Mouse (Mus musculus): ENCODE measurements around the gene Mpp6. TPM values are rescaled to one million over a fixed set of nuclear protein-coding genes. Genes with fewer than 3 reads are reported as not detected.

Gene Mpp6
- polyA plus RNA-seq, 1 experiment from 2014 or later = 59.6 TPM

- Histone ChIP-seq H3K4me2 (no peak overlapping the region), H3K9ac (no peak overlapping the region), H3K9me3 (replicated peaks) (no peaks in the 10 kb centered on the region), H3K36me3 (peaks cover 18% of the 10 kb centered on the region), H3K27me3 (replicated peaks) (no peaks in the 10 kb centered on the region), H3K4me3 (no peak overlapping the region), H3K27ac (ENCODE audit: poor library complexity, severe bottlenecking) (no peak overlapping the region), H3K4me1 (replicated peaks) (peaks cover 15% of the 10 kb centered on the region)
- ATAC-seq (ENCODE audit: insufficient number of reproducible peaks, low FRiP score) = no peak
- WGBS = 86% methylated on average over 5 of the region's 5 CpGs
These were observed 83.8 kb downstream of the Mpp6 start for GRCm38 (mm10) chr6:50193851-50194250.

GRCm38 (mm10) chr6:50204356-50204755, 94.3 kb downstream of the Mpp6 start:
- WGBS = 84% methylated on average over 4 of the region's 4 CpGs
- H3K4me1 ChIP-seq (replicated peaks) = no peaks in the 10 kb centered on the region
- H3K4me2 ChIP-seq = no peak overlapping the region
- H3K4me3 ChIP-seq = no peak overlapping the region
- no peaks in the 10 kb centered on the region for H3K27me3 ChIP-seq (replicated peaks)
- no peak overlapping the region for H3K9ac ChIP-seq
- ATAC-seq (ENCODE audit: insufficient number of reproducible peaks, low FRiP score) = no peak
- H3K9me3 ChIP-seq (replicated peaks) = no peaks in the 10 kb centered on the region
- H3K27ac ChIP-seq (ENCODE audit: poor library complexity, severe bottlenecking) = no peak overlapping the region
- H3K36me3 ChIP-seq = no peaks in the 10 kb centered on the region

- no peaks in the 10 kb centered on the region for H3K4me1 ChIP-seq (replicated peaks)
- no peak overlapping the region for H3K4me3 ChIP-seq
- no peak for ATAC-seq (ENCODE audit: insufficient number of reproducible peaks, low FRiP score)
- H3K9me3 ChIP-seq (replicated peaks) = no peaks in the 10 kb centered on the region
- no peaks in the 10 kb centered on the region for H3K36me3 ChIP-seq
- no peak overlapping the region for H3K27ac ChIP-seq (ENCODE audit: poor library complexity, severe bottlenecking)
- no peak overlapping the region for H3K9ac ChIP-seq
- 92% methylated on average over 4 of the region's 4 CpGs for WGBS
- no peak overlapping the region for H3K4me2 ChIP-seq
- no peaks in the 10 kb centered on the region for H3K27me3 ChIP-seq (replicated peaks)
These were observed 95.1 kb downstream of the Mpp6 start for GRCm38 (mm10) chr6:50205093-50205492.

GRCm38 (mm10) chr6:50214711-50215372, 104.8 kb downstream of the Mpp6 start:
- H3K27me3 ChIP-seq (replicated peaks) = no peaks in the 10 kb centered on the region
- ATAC-seq (ENCODE audit: insufficient number of reproducible peaks, low FRiP score) = no peak
- H3K4me1 ChIP-seq (replicated peaks) = peaks cover 10% of the 10 kb centered on the region
- 66% methylated on average over 2 of the region's 2 CpGs for WGBS
- H3K36me3 ChIP-seq = no peaks in the 10 kb centered on the region
- no peak overlapping the region for H3K9ac ChIP-seq
- H3K9me3 ChIP-seq (replicated peaks) = no peaks in the 10 kb centered on the region
- H3K27ac ChIP-seq (ENCODE audit: poor library complexity, severe bottlenecking) = no peak overlapping the region
- H3K4me3 ChIP-seq = no peak overlapping the region
- no peak overlapping the region for H3K4me2 ChIP-seq

GRCm38 (mm10) chr6:50215373-50215745, 105.3 kb downstream of the Mpp6 start:
- no peak overlapping the region for H3K4me2 ChIP-seq
- H3K9ac ChIP-seq = no peak overlapping the region
- H3K36me3 ChIP-seq = no peaks in the 10 kb centered on the region
- ATAC-seq (ENCODE audit: insufficient number of reproducible peaks, low FRiP score) = no peak
- no peak overlapping the region for H3K27ac ChIP-seq (ENCODE audit: poor library complexity, severe bottlenecking)
- H3K4me3 ChIP-seq = no peak overlapping the region
- H3K9me3 ChIP-seq (replicated peaks) = no peaks in the 10 kb centered on the region
- WGBS = 83% methylated on average over 2 of the region's 2 CpGs
- H3K27me3 ChIP-seq (replicated peaks) = no peaks in the 10 kb centered on the region
- peaks cover 10% of the 10 kb centered on the region for H3K4me1 ChIP-seq (replicated peaks)

GRCm38 (mm10) chr6:50215986-50216385, 105.9 kb downstream of the Mpp6 start:
- no peak overlapping the region for H3K4me2 ChIP-seq
- H3K36me3 ChIP-seq = no peaks in the 10 kb centered on the region
- H3K9me3 ChIP-seq (replicated peaks) = no peaks in the 10 kb centered on the region
- no peak for ATAC-seq (ENCODE audit: insufficient number of reproducible peaks, low FRiP score)
- no peak overlapping the region for H3K4me3 ChIP-seq
- no peaks in the 10 kb centered on the region for H3K27me3 ChIP-seq (replicated peaks)
- H3K27ac ChIP-seq (ENCODE audit: poor library complexity, severe bottlenecking) = no peak overlapping the region
- H3K9ac ChIP-seq = no peak overlapping the region
- WGBS = 82% methylated on average over 4 of the region's 4 CpGs
- peaks cover 10% of the 10 kb centered on the region for H3K4me1 ChIP-seq (replicated peaks)

- Histone ChIP-seq H3K36me3 (no peaks in the 10 kb centered on the region), H3K4me3 (no peak overlapping the region), H3K27ac (ENCODE audit: poor library complexity, severe bottlenecking) (no peak overlapping the region), H3K4me1 (replicated peaks) (peaks cover 20% of the 10 kb centered on the region), H3K9me3 (replicated peaks) (no peaks in the 10 kb centered on the region), H3K4me2 (no peak overlapping the region), H3K9ac (no peak overlapping the region), H3K27me3 (replicated peaks) (no peaks in the 10 kb centered on the region)
- no peak for ATAC-seq (ENCODE audit: insufficient number of reproducible peaks, low FRiP score)
- WGBS = 60% methylated on average over 3 of the region's 3 CpGs
These were observed 108.6 kb downstream of the Mpp6 start for GRCm38 (mm10) chr6:50218628-50219027.

- no peak overlapping the region for H3K27ac ChIP-seq (ENCODE audit: poor library complexity, severe bottlenecking)
- no peaks in the 10 kb centered on the region for H3K9me3 ChIP-seq (replicated peaks)
- no peak overlapping the region for H3K4me3 ChIP-seq
- H3K9ac ChIP-seq = no peak overlapping the region
- H3K4me1 ChIP-seq (replicated peaks) = peaks cover 20% of the 10 kb centered on the region
- no peaks in the 10 kb centered on the region for H3K27me3 ChIP-seq (replicated peaks)
- no peak overlapping the region for H3K4me2 ChIP-seq
- WGBS = 82% methylated on average over 6 of the region's 6 CpGs
- ATAC-seq (ENCODE audit: insufficient number of reproducible peaks, low FRiP score) = no peak
- H3K36me3 ChIP-seq = no peaks in the 10 kb centered on the region
These were observed 109.0 kb downstream of the Mpp6 start for GRCm38 (mm10) chr6:50219066-50219465.

- H3K27ac ChIP-seq (ENCODE audit: poor library complexity, severe bottlenecking) = no peak overlapping the region
- peaks cover 14% of the 10 kb centered on the region for H3K4me1 ChIP-seq (replicated peaks)
- H3K9me3 ChIP-seq (replicated peaks) = no peaks in the 10 kb centered on the region
- no peak for ATAC-seq (ENCODE audit: insufficient number of reproducible peaks, low FRiP score)
- no peak overlapping the region for H3K4me2 ChIP-seq
- 42% methylated on average over 6 of the region's 6 CpGs for WGBS
- no peaks in the 10 kb centered on the region for H3K36me3 ChIP-seq
- no peak overlapping the region for H3K9ac ChIP-seq
- no peaks in the 10 kb centered on the region for H3K27me3 ChIP-seq (replicated peaks)
- H3K4me3 ChIP-seq = no peak overlapping the region
These were observed 110.8 kb downstream of the Mpp6 start for GRCm38 (mm10) chr6:50220863-50221262.

GRCm38 (mm10) chr6:50222351-50222750, 112.3 kb downstream of the Mpp6 start:
- ATAC-seq (ENCODE audit: insufficient number of reproducible peaks, low FRiP score) = no peak
- H3K9ac ChIP-seq = no peak overlapping the region
- no peaks in the 10 kb centered on the region for H3K9me3 ChIP-seq (replicated peaks)
- H3K36me3 ChIP-seq = no peaks in the 10 kb centered on the region
- H3K4me2 ChIP-seq = no peak overlapping the region
- no peak overlapping the region for H3K27ac ChIP-seq (ENCODE audit: poor library complexity, severe bottlenecking)
- H3K4me3 ChIP-seq = no peak overlapping the region
- 40% methylated on average over 5 of the region's 5 CpGs for WGBS
- H3K27me3 ChIP-seq (replicated peaks) = no peaks in the 10 kb centered on the region
- H3K4me1 ChIP-seq (replicated peaks) = peaks cover 14% of the 10 kb centered on the region

GRCm38 (mm10) chr6:50222986-50223385, 112.9 kb downstream of the Mpp6 start:
- no peak overlapping the region for H3K4me3 ChIP-seq
- no peak for ATAC-seq (ENCODE audit: insufficient number of reproducible peaks, low FRiP score)
- H3K9me3 ChIP-seq (replicated peaks) = no peaks in the 10 kb centered on the region
- peaks cover 13% of the 10 kb centered on the region for H3K4me1 ChIP-seq (replicated peaks)
- WGBS = 60% methylated on average over 5 of the region's 5 CpGs
- H3K4me2 ChIP-seq = no peak overlapping the region
- no peak overlapping the region for H3K9ac ChIP-seq
- no peaks in the 10 kb centered on the region for H3K36me3 ChIP-seq
- H3K27ac ChIP-seq (ENCODE audit: poor library complexity, severe bottlenecking) = no peak overlapping the region
- no peaks in the 10 kb centered on the region for H3K27me3 ChIP-seq (replicated peaks)

- 81% methylated on average over 4 of the region's 4 CpGs for WGBS
- Histone ChIP-seq H3K27me3 (replicated peaks) (no peaks in the 10 kb centered on the region), H3K27ac (ENCODE audit: poor library complexity, severe bottlenecking) (no peak overlapping the region), H3K9me3 (replicated peaks) (no peaks in the 10 kb centered on the region), H3K4me1 (replicated peaks) (peaks cover 10% of the 10 kb centered on the region), H3K4me2 (no peak overlapping the region), H3K4me3 (no peak overlapping the region), H3K9ac (no peak overlapping the region), H3K36me3 (no peaks in the 10 kb centered on the region)
- ATAC-seq (ENCODE audit: insufficient number of reproducible peaks, low FRiP score) = no peak
These were observed 113.6 kb downstream of the Mpp6 start for GRCm38 (mm10) chr6:50223606-50224005.
